Mouse (Mus musculus) testis, adult 2 months (tissue): ENCODE results near the gene Sem1.

Source experiments
- CTCF ChIP-seq: fragments of 200-500 bp; IDR thresholded peaks from 2 replicates; pipeline ENCODE4 v1.5.1; 2012; ENCODE audit warnings: low read depth, mild to moderate bottlenecking, inconsistent platforms, low read length, moderate library complexity; ENCODE audit not compliant: control insufficient read depth, insufficient read depth, insufficient replicate concordance
- POLR2A ChIP-seq: fragments of 200-500 bp; IDR thresholded peaks from 2 replicates; pipeline ENCODE4 v1.6.1; 2012; ENCODE audit warnings: low read depth, mild to moderate bottlenecking, inconsistent platforms, low read length, moderate library complexity; ENCODE audit not compliant: control insufficient read depth

GRCm38 (mm10) chr6:6622846-6623749, 44.6 kb upstream of the Sem1 start:
- TF ChIP-seq CTCF (no peak), POLR2A (no peak)
